Mouse (Mus musculus): ENCODE measurements around the gene Vezf1. TPM values are rescaled to one million over a fixed set of nuclear protein-coding genes. Genes with fewer than 3 reads are reported as not detected.

Vezf1 gene
- polyA plus RNA-seq, 1 experiment from 2014 or later, result 46.5 TPM

DNA sequence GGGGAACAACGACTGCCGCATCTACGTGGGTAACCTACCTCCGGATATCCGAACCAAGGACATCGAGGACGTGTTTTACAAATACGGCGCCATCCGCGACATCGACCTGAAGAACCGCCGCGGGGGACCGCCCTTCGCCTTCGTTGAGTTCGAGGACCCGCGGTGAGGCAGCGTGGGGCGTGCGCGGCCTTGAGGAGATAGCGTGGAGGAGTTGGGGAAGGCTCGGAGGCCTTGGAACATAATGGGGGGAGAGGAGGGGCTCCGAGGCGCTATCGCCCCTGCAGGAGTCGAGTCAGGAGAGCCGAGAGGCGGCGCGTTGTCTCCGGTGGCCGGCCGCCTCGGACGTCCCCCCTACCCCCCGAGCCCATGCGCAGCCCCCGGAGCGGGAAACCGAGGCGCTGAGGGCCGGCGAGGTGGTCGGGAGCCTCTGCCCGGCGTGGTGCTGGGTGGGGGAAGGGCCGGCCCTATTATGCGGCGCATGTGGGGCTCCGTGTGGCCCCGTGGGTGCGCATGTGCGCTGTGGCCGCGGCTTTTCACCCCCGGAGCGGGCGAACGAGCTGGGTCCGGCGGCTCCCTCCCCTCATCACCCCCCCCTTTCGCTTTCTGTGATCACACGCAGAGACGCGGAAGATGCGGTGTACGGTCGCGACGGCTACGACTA, 20.1 kb upstream of the Vezf1 start:
- Histone ChIP-seq H3K27me3 (ENCODE audit: control insufficient read depth, insufficient read depth, low read length) (no peaks in the 10 kb centered on the region), H3K4me3 (ENCODE audit: low read depth, low read length) (peak overlapping the region; percentile 98), H3K4me1 (ENCODE audit: control insufficient read depth, insufficient read depth, low read length) (peaks cover 22% of the 10 kb centered on the region), H3K4me2 (replicated peaks; ENCODE audit: low read depth, low read length) (peak overlapping the region; percentile 94), H3K9ac (replicated peaks; ENCODE audit: low read depth, low read length) (peak overlapping the region; percentile 97), H3K9me3 (ENCODE audit: control insufficient read depth, low read depth, low read length) (no peaks in the 10 kb centered on the region), H3K27ac (ENCODE audit: low read length) (peak overlapping the region; percentile 100), H3K36me3 (ENCODE audit: control insufficient read depth, insufficient read depth, low read length) (peaks cover 36% of the 10 kb centered on the region)
- under 1% methylated on average over 76 of the region's 76 CpGs for WGBS
- peak; percentile 54 for ATAC-seq (ENCODE audit: insufficient number of reproducible peaks, insufficient read depth, low FRiP score, low read depth)

DNA sequence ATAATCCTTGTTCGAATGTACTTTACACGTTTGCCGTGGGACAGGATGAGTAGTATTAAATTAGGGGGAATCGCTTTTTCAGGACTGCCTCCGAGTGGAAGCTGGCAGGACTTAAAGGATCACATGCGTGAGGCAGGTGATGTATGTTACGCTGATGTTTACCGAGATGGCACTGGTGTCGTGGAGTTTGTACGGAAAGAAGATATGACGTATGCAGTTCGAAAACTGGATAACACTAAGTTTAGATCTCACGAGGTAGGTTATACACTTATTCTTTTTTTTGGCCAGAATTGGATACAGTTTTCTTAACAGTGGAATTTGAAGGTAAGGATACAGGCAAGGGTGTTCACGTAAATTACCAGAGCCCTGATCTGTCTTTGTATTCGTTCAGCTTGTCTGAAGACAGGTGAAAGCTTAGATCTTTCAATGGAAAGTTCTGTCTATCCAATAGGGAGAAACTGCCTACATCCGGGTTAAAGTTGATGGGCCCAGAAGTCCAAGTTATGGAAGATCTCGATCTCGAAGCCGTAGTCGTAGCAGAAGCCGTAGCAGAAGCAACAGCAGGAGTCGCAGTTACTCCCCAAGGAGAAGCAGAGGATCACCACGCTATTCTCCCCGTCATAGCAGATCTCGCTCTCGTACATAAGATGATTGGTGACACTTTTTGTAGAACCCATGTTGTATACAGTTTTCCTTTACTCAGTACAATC, 19.0 kb upstream of the Vezf1 start:
- H3K4me1 ChIP-seq (ENCODE audit: control insufficient read depth, insufficient read depth, low read length), result peaks cover 22% of the 10 kb centered on the region
- H3K4me3 ChIP-seq (ENCODE audit: low read depth, low read length), result peak overlapping the region; percentile 98
- peak overlapping the region; percentile 97 for H3K9ac ChIP-seq (replicated peaks; ENCODE audit: low read depth, low read length)
- H3K27me3 ChIP-seq (ENCODE audit: control insufficient read depth, insufficient read depth, low read length), result no peaks in the 10 kb centered on the region
- H3K9me3 ChIP-seq (ENCODE audit: control insufficient read depth, low read depth, low read length), result no peaks in the 10 kb centered on the region
- no peak for ATAC-seq (ENCODE audit: insufficient number of reproducible peaks, insufficient read depth, low FRiP score, low read depth)
- WGBS, result 15% methylated on average over 26 of the region's 26 CpGs
- peak overlapping the region; percentile 100; the same call in 1 of the 2 replicates for H3K27ac ChIP-seq (ENCODE audit: low read length)
- peaks cover 42% of the 10 kb centered on the region for H3K36me3 ChIP-seq (ENCODE audit: control insufficient read depth, insufficient read depth, low read length)
- peak overlapping the region; percentile 94 for H3K4me2 ChIP-seq (replicated peaks; ENCODE audit: low read depth, low read length)

GRCm38 (mm10) chr11:88049732-88050131, 18.3 kb upstream of the Vezf1 start:
- H3K4me1 ChIP-seq (ENCODE audit: control insufficient read depth, insufficient read depth, low read length), result peaks cover 22% of the 10 kb centered on the region
- no peak for ATAC-seq (ENCODE audit: insufficient number of reproducible peaks, insufficient read depth, low FRiP score, low read depth)
- peaks cover 42% of the 10 kb centered on the region for H3K36me3 ChIP-seq (ENCODE audit: control insufficient read depth, insufficient read depth, low read length)
- peak overlapping the region; percentile 98 for H3K4me3 ChIP-seq (ENCODE audit: low read depth, low read length)
- H3K27me3 ChIP-seq (ENCODE audit: control insufficient read depth, insufficient read depth, low read length), result no peaks in the 10 kb centered on the region
- H3K27ac ChIP-seq (ENCODE audit: low read length), result no peak overlapping the region
- H3K9me3 ChIP-seq (ENCODE audit: control insufficient read depth, low read depth, low read length), result no peaks in the 10 kb centered on the region
- peak overlapping the region; percentile 97; the same call in 1 of the 2 replicates for H3K9ac ChIP-seq (replicated peaks; ENCODE audit: low read depth, low read length)
- H3K4me2 ChIP-seq (replicated peaks; ENCODE audit: low read depth, low read length), result peak overlapping the region; percentile 94

DNA sequence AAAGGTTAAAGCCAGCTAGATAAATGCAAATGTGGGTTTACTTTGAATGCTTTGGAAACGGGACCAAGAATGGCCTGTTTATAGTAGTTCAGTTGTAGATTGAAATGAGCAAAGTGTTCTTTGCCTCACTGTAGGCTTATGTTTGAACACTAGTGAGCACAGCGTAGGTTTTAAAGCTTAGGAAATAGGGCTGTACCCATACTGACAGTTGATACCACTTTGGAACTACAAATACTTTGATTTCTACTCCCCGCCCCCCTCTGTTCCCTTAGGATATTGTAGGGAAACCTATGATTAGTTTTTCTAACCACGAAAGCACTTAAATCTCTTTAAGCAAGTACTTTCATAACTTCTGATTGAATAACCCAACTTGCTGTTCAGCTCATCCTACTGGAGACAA, 15.4 kb upstream of the Vezf1 start:
- H3K9me3 ChIP-seq (ENCODE audit: control insufficient read depth, low read depth, low read length), result no peaks in the 10 kb centered on the region
- H3K27me3 ChIP-seq (ENCODE audit: control insufficient read depth, insufficient read depth, low read length), result no peaks in the 10 kb centered on the region
- no peak overlapping the region for H3K27ac ChIP-seq (ENCODE audit: low read length)
- H3K36me3 ChIP-seq (ENCODE audit: control insufficient read depth, insufficient read depth, low read length), result peaks cover 42% of the 10 kb centered on the region
- peaks cover 22% of the 10 kb centered on the region for H3K4me1 ChIP-seq (ENCODE audit: control insufficient read depth, insufficient read depth, low read length)
- WGBS, result 79% methylated on average over 4 of the region's 4 CpGs
- ATAC-seq (ENCODE audit: insufficient number of reproducible peaks, insufficient read depth, low FRiP score, low read depth), result no peak
- H3K9ac ChIP-seq (replicated peaks; ENCODE audit: low read depth, low read length), result no peak overlapping the region
- H3K4me2 ChIP-seq (replicated peaks; ENCODE audit: low read depth, low read length), result no peak overlapping the region
- no peak overlapping the region for H3K4me3 ChIP-seq (ENCODE audit: low read depth, low read length)

DNA sequence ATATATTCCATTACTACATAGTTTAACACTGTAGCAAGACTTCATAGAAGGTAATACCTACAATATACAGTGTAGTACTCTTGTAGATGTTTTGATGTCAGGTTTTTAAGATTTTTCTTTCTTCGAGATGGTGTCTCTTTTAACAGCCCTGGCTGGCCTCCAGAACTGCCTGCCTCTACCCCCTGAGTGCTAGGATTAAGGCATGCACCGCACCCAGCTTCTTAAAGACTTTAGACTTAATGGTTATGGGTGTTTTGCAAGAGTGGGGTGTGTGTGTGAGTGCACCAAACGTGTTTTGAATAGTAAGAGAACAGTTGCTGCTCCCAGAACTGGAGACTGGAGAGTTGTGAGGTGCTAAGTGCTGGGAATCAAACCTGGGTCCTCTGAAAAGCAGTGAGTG, 14.3 kb upstream of the Vezf1 start:
- Histone ChIP-seq H3K4me2 (replicated peaks; ENCODE audit: low read depth, low read length) (no peak overlapping the region), H3K27ac (ENCODE audit: low read length) (no peak overlapping the region), H3K36me3 (ENCODE audit: control insufficient read depth, insufficient read depth, low read length) (peaks cover 42% of the 10 kb centered on the region), H3K9me3 (ENCODE audit: control insufficient read depth, low read depth, low read length) (no peaks in the 10 kb centered on the region), H3K4me1 (ENCODE audit: control insufficient read depth, insufficient read depth, low read length) (peaks cover 22% of the 10 kb centered on the region), H3K9ac (replicated peaks; ENCODE audit: low read depth, low read length) (no peak overlapping the region), H3K4me3 (ENCODE audit: low read depth, low read length) (no peak overlapping the region), H3K27me3 (ENCODE audit: control insufficient read depth, insufficient read depth, low read length) (no peaks in the 10 kb centered on the region)
- ATAC-seq (ENCODE audit: insufficient number of reproducible peaks, insufficient read depth, low FRiP score, low read depth), result no peak
- WGBS, result 61% methylated on average over 3 of the region's 3 CpGs

- ATAC-seq (ENCODE audit: insufficient number of reproducible peaks, insufficient read depth, low FRiP score, low read depth), result no peak
- peaks cover 16% of the 10 kb centered on the region for H3K4me1 ChIP-seq (ENCODE audit: control insufficient read depth, insufficient read depth, low read length)
- no peak overlapping the region for H3K9ac ChIP-seq (replicated peaks; ENCODE audit: low read depth, low read length)
- WGBS, result 73% methylated on average over 1 of the region's 1 CpGs
- H3K4me2 ChIP-seq (replicated peaks; ENCODE audit: low read depth, low read length), result no peak overlapping the region
- H3K9me3 ChIP-seq (ENCODE audit: control insufficient read depth, low read depth, low read length), result no peaks in the 10 kb centered on the region
- H3K36me3 ChIP-seq (ENCODE audit: control insufficient read depth, insufficient read depth, low read length), result peaks cover 34% of the 10 kb centered on the region
- no peak overlapping the region for H3K27ac ChIP-seq (ENCODE audit: low read length)
- H3K4me3 ChIP-seq (ENCODE audit: low read depth, low read length), result no peak overlapping the region
- H3K27me3 ChIP-seq (ENCODE audit: control insufficient read depth, insufficient read depth, low read length), result no peaks in the 10 kb centered on the region
Observed at GRCm38 (mm10) chr11:88054589-88054988, 13.5 kb upstream of the Vezf1 start.

DNA sequence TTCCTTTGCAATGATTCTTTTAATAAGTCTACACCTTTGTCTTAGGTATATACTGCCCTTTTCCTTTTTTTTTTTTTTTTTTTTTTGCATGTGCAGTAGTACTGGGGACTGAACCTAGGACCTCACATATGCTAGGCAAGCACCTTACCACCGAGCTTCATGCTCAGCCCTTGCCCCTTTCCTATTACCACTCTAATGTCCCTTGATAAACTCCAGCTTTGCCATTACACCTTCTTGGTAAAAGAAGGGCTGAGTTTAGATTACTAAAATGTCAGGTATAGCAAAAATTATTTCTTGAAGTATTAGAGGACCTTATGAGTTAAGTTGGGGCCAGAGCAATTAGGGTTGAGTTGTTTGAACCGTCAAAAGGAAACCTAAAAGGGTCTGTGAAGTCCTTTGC, 12.3 kb upstream of the Vezf1 start:
- Histone ChIP-seq H3K9me3 (ENCODE audit: control insufficient read depth, low read depth, low read length) (no peaks in the 10 kb centered on the region), H3K4me1 (ENCODE audit: control insufficient read depth, insufficient read depth, low read length) (peaks cover 7% of the 10 kb centered on the region; the same call in 1 of the 2 replicates), H3K36me3 (ENCODE audit: control insufficient read depth, insufficient read depth, low read length) (peaks cover 23% of the 10 kb centered on the region), H3K4me3 (ENCODE audit: low read depth, low read length) (no peak overlapping the region), H3K27me3 (ENCODE audit: control insufficient read depth, insufficient read depth, low read length) (no peaks in the 10 kb centered on the region), H3K4me2 (replicated peaks; ENCODE audit: low read depth, low read length) (no peak overlapping the region), H3K27ac (ENCODE audit: low read length) (no peak overlapping the region), H3K9ac (replicated peaks; ENCODE audit: low read depth, low read length) (no peak overlapping the region)
- 79% methylated on average over 2 of the region's 2 CpGs for WGBS
- ATAC-seq (ENCODE audit: insufficient number of reproducible peaks, insufficient read depth, low FRiP score, low read depth), result no peak

GRCm38 (mm10) chr11:88057788-88058187, 10.3 kb upstream of the Vezf1 start:
- WGBS, result 68% methylated on average over 2 of the region's 2 CpGs
- H3K27me3 ChIP-seq (ENCODE audit: control insufficient read depth, insufficient read depth, low read length), result no peaks in the 10 kb centered on the region
- H3K9me3 ChIP-seq (ENCODE audit: control insufficient read depth, low read depth, low read length), result no peaks in the 10 kb centered on the region
- no peak overlapping the region for H3K9ac ChIP-seq (replicated peaks; ENCODE audit: low read depth, low read length)
- H3K36me3 ChIP-seq (ENCODE audit: control insufficient read depth, insufficient read depth, low read length), result peaks cover 8% of the 10 kb centered on the region; the same call in 1 of the 2 replicates
- ATAC-seq (ENCODE audit: insufficient number of reproducible peaks, insufficient read depth, low FRiP score, low read depth), result no peak
- H3K4me3 ChIP-seq (ENCODE audit: low read depth, low read length), result no peak overlapping the region
- H3K4me2 ChIP-seq (replicated peaks; ENCODE audit: low read depth, low read length), result no peak overlapping the region
- H3K27ac ChIP-seq (ENCODE audit: low read length), result no peak overlapping the region
- H3K4me1 ChIP-seq (ENCODE audit: control insufficient read depth, insufficient read depth, low read length), result no peaks in the 10 kb centered on the region
